Mouse (Mus musculus): Measurements from ENCODE around the gene Tmed9. TPM values are rescaled to one million over a fixed set of nuclear protein-coding genes. Genes with fewer than 3 reads are reported as not detected.
"Not testable (repeated sequence)": the region's sequence is repeated elsewhere in the genome, so short reads cannot be mapped to it uniquely, and the experiment has no call there.

Gene Tmed9
- total RNA-seq, 2 experiments from 2014 or later: 149 to 150 TPM

DNA sequence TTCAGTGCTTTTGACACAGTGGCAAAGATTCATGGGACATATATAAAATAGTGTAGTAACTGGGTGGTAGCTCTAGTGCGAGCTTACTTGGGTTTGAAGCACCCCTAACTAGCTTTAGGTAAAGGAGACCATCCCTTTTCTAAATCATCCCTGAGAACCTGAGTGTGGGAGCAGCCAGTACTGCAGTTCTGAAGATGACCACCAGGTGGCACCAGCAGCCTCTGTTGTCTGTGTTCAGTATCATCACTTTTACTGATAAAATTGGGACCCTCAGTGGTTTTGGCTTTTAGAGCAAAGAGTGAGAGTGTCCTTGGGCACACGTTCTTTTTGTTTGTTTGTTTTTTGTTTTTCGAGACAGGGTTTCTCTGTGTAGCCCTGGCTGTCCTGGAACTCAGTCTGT, 28.1 kb downstream of the Tmed9 start:
- peak; percentile 75 to 83 for DNase-seq (ENCODE audit: low spot score in 2 of 2)

GRCm38 (mm10) chr13:55604606-55605005, 31.1 kb downstream of the Tmed9 start:
- no peak for DNase-seq (ENCODE audit: low spot score in 2 of 2)

DNA sequence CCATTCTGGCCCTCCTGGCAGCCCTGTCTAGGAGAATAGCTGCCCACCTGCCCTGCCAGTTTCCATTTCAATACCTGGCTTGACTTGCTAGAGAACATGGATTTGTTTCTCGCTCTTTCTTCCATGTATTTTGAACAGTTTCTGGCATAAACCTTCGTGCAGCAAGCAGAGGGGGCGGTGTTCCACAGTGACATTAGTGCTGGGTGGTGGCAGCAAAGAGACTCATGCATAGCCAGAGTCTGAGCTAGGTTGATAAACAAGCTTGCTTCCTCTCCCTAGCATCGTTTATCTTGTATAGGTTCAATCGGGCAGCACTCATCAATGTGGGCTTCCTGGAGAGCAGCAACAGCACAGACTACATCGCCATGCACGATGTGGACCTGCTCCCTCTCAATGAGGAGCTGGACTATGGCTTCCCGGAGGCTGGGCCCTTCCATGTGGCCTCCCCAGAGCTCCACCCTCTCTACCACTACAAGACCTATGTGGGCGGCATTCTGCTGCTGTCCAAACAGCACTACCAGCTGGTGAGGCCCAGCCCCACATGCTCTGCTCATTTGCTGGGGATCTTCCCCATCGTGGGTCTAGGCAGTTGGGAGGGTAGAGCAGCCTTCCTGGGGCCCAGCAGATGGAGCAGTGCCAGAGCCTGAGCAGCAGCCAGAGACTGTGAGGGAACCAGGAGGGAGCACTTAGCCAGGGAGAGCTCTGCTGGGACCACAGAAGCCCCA, 33.5 kb downstream of the Tmed9 start:
- no peak for DNase-seq (ENCODE audit: low spot score in 2 of 2)

- DNase-seq (ENCODE audit: low spot score in 2 of 2): no peak
Measured at GRCm38 (mm10) chr13:55607624-55608006, 34.1 kb downstream of the Tmed9 start.

- no peak for DNase-seq (ENCODE audit: low spot score in 2 of 2)
Measured at GRCm38 (mm10) chr13:55611996-55612395, 38.5 kb downstream of the Tmed9 start.

GRCm38 (mm10) chr13:55613471-55613870, 39.9 kb downstream of the Tmed9 start:
- no peak for DNase-seq (ENCODE audit: low spot score in 2 of 2)

DNA sequence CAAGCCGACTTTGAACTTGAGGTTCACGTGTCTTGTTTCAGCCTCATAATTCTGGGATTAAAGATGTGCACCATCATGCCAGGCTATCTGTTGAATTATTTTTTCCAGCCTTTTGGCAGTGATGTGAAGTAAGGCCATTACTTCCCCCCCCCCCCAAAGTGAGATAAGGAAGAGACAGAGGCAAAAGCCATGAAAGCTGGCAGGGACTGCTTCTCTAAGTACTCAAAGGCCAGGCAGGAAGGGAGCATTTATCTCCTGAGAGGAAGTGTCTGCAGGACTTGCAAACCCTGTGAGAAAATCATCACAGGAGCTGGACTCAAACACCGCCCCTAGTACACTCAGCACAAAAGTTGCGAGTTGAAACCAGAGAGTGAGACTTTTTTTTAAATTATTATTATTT, 45.8 kb downstream of the Tmed9 start:
- no peak for DNase-seq (ENCODE audit: low spot score in 2 of 2)

- no peak for DNase-seq (ENCODE audit: low spot score in 2 of 2)
Measured at GRCm38 (mm10) chr13:55620275-55620674, 46.7 kb downstream of the Tmed9 start.

- not testable (repeated sequence) for DNase-seq (ENCODE audit: low spot score in 2 of 2)
Measured at GRCm38 (mm10) chr13:55622156-55622648, 48.7 kb downstream of the Tmed9 start.

- DNase-seq (ENCODE audit: low spot score in 2 of 2): peak; percentile 64 to 88
Measured at GRCm38 (mm10) chr13:55622649-55623541, 49.4 kb downstream of the Tmed9 start, which contains the start of gene Caml. Caml (plus strand) TSS chr13:55623005.

GRCm38 (mm10) chr13:55634639-55635127, 61.2 kb downstream of the Tmed9 start, which contains the start of gene Ddx46:
Ddx46 (plus strand) TSS chr13:55635027.
- peak; percentile 90 to 92 for DNase-seq (ENCODE audit: low spot score in 2 of 2)

GRCm38 (mm10) chr13:55635146-55635571, 61.6 kb downstream of the Tmed9 start:
- DNase-seq (ENCODE audit: low spot score in 2 of 2): no peak

GRCm38 (mm10) chr13:55636185-55636983, 62.9 kb downstream of the Tmed9 start:
- no peak for DNase-seq (ENCODE audit: low spot score in 2 of 2)

DNA sequence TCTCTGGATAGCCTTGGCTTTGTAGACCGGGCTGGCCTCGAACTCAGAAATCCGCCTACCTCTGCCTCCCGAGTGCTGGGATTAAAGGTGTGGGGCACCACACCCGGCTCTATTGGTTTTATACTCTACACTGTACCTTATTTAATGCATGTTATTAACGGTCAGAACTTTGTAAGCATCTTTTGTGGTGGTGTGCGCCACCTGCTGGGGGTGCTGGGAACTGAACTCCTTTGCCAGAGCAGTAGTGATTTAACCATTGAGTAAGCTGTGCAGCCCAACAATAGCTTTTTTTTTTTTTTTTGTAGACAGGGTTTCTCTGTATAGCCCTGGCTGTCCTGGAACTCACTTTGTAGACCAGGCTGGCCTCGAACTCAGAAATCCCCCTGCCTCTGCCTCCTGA, 66.9 kb downstream of the Tmed9 start:
- peak; percentile 54 to 70 for DNase-seq (ENCODE audit: low spot score in 2 of 2)

- no peak for DNase-seq (ENCODE audit: low spot score in 2 of 2)
Measured at GRCm38 (mm10) chr13:55644525-55644924, 71.0 kb downstream of the Tmed9 start.

Other genes with a start within 250 kb of the Tmed9 start
- gene Mxd3, start 243.9 kb upstream of the Tmed9 start, total RNA-seq (2021): 10 to 100 TPM; 15.3 to 18.7 TPM
- 10 to 100 TPM; 58.3 to 58.8 TPM for gene Lman2, start 210.9 kb upstream of the Tmed9 start, total RNA-seq (2021)
- 1 to 10 TPM in 1 of 2 experiments, under 1 TPM in 1; 0.88 to 1.1 TPM for gene Rgs14, start 204.0 kb upstream of the Tmed9 start, total RNA-seq (2021)
- not detected for gene Slc34a1, start 175.5 kb upstream of the Tmed9 start, total RNA-seq (2021)
- gene Pfn3, start 158.5 kb upstream of the Tmed9 start, total RNA-seq (2021): not detected
- under 1 TPM; 0.22 to 0.70 TPM for gene F12, start 146.9 kb upstream of the Tmed9 start, total RNA-seq (2021)
- 10 to 100 TPM; 32.9 TPM for gene Grk6, start 128.7 kb upstream of the Tmed9 start, total RNA-seq (2021)
- gene Prr7, start 109.5 kb upstream of the Tmed9 start, total RNA-seq (2021): 1 to 10 TPM; 4.3 to 4.7 TPM
- 100 to 1,000 TPM; 127 to 147 TPM for gene Dbn1, start 85.6 kb upstream of the Tmed9 start, total RNA-seq (2021)
- gene Pdlim7, start 60.1 kb upstream of the Tmed9 start, total RNA-seq (2021): 100 to 1,000 TPM; 304 to 308 TPM
- gene Dok3, start 44.4 kb upstream of the Tmed9 start, total RNA-seq (2021): 1 to 10 TPM; 3.1 to 3.3 TPM
- 10 to 100 TPM; 19.9 to 20.9 TPM for gene Ddx41, start 37.1 kb upstream of the Tmed9 start, total RNA-seq (2021)
- 10 to 100 TPM; 36.5 to 38.3 TPM for gene Fam193b, start 2.6 kb upstream of the Tmed9 start, total RNA-seq (2021)
- gene B4galt7, start 26.2 kb downstream of the Tmed9 start, total RNA-seq (2021): 10 to 100 TPM; 11.0 to 12.1 TPM
- 10 to 100 TPM; 22.2 to 22.7 TPM for gene Caml, start 49.3 kb downstream of the Tmed9 start, total RNA-seq (2021)
- 10 to 100 TPM; 28.2 to 35.0 TPM for gene Ddx46, start 61.3 kb downstream of the Tmed9 start, total RNA-seq (2021)
- 10 to 100 TPM; 48.9 to 49.4 TPM for gene B230219D22Rik, start 119.4 kb downstream of the Tmed9 start, total RNA-seq (2021)
- 10 to 100 TPM; 33.6 to 33.7 TPM for gene Txndc15, start 140.9 kb downstream of the Tmed9 start, total RNA-seq (2021)
- gene Pcbd2, start 153.6 kb downstream of the Tmed9 start, total RNA-seq (2021): 10 to 100 TPM; 25.6 to 29.5 TPM
- gene Catsper3, start 210.8 kb downstream of the Tmed9 start, total RNA-seq (2021): not detected

All from gastrocnemius, postnatal 4 days (tissue).